Mouse (Mus musculus) limb, embryonic 11.5 days (tissue): ENCODE data around the gene Stx16. TPM values are rescaled to one million over a fixed set of nuclear protein-coding genes. Genes with fewer than 3 reads are reported as not detected.

ENCODE experiments used
- ATAC-seq: fragments of 200-750 bp; cut with Nextera tagmentation; 2 replicates; pipeline ENCODE4 v1.8.0; 2017; ENCODE audit warnings: low read depth; ENCODE audit not compliant: insufficient number of reproducible peaks, low FRiP score, low TSS enrichment
- DNase-seq: peaks from one replicate; pipeline ENCODE4 v3.0.0-alpha.2; 2015; ENCODE audit warnings: low spot score
- H3K27ac ChIP-seq: fragments of 300-500 bp; sonication (generic); replicated peaks from 2 replicates; pipeline ENCODE4 v1.5.1; 2014; ENCODE audit warnings: low read depth, mild to moderate bottlenecking, low read length
- H3K27me3 ChIP-seq: fragments of 300-500 bp; sonication (generic); 2 replicates; pipeline ENCODE4 v1.6.1; 2014; ENCODE audit warnings: mild to moderate bottlenecking, low read length, mixed read lengths; ENCODE audit not compliant: control insufficient read depth, insufficient read depth
- H3K36me3 ChIP-seq: fragments of 300-500 bp; sonication (generic); 2 replicates; pipeline ENCODE4 v1.6.1; 2014; ENCODE audit warnings: mild to moderate bottlenecking, low read length, moderate library complexity, mixed read lengths; ENCODE audit not compliant: control insufficient read depth, insufficient read depth
- H3K4me1 ChIP-seq: fragments of 300-500 bp; sonication (generic); 2 replicates; pipeline ENCODE4 v1.6.1; 2014; ENCODE audit warnings: low read length, mixed read lengths; ENCODE audit not compliant: control insufficient read depth, insufficient read depth
- H3K4me2 ChIP-seq: fragments of 300-500 bp; sonication (generic); 2 replicates; pipeline ENCODE4 v1.6.1; 2014; ENCODE audit warnings: low read depth, mild to moderate bottlenecking, moderate library complexity; ENCODE audit not compliant: severe bottlenecking
- H3K4me3 ChIP-seq: fragments of 300-500 bp; sonication (generic); 2 replicates; pipeline ENCODE4 v1.5.1; 2014; ENCODE audit warnings: low read depth, low read length
- H3K9ac ChIP-seq: fragments of 300-500 bp; sonication (generic); 2 replicates; pipeline ENCODE4 v1.6.1; 2014; ENCODE audit warnings: mild to moderate bottlenecking, low read length
- H3K9me3 ChIP-seq: fragments of 300-500 bp; sonication (generic); 2 replicates; pipeline ENCODE4 v1.6.1; 2016; ENCODE audit warnings: low read length; ENCODE audit not compliant: control insufficient read depth
- whole genome bisulfite sequencing: fragments of 180-500 bp; shearing (Covaris S2); extraction: QIAGEN DNeasy Blood & Tissue Kit; methylation state at CpG from one replicate; pipeline ENCODE4 v1.1.7; 2014; 5-methylcytosine and 5-hydroxymethylcytosine counted together
- polyA plus RNA-seq: library from polyadenylated mRNA; unstranded; fragments of >200 nt; fragmentation: Nextera tagmentation; extraction: Ambion mirVana; gene quantifications from 2 replicates; pipeline ENCODE4 v1.2.1, GENCODE M21; 2014

Stx16 gene
- polyA plus RNA-seq, 1 experiment from 2014 or later = 9.0 TPM

DNA sequence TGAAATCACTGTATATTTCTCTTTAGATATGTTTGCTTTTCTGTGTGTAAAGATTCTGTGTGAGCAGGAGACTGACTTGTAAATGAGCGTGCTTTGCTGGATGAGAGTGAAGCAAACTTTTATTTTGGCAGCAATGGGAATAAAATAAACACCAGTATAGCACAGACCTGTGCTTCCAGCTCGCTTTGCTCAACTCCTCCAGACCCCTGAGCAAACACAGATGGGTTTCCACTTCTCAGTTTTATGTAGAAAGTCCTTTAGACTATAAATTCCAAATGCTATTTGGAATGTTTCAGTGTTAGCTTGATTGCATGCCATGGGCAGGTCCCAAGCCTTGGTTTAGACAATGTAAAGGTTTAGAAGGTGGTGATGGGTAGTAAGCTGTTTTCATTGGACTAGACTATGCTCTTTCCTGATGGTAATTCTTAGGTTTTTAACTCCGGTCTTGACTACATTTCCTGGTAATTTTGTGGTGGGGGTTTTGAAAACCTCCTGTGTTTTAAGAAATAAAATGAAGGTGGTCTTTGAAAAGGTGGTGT is 6.3 kb downstream of the Stx16 start:
- WGBS = 77% methylated on average over 3 of the region's 3 CpGs
- DNase-seq (no peak), ATAC-seq (no peak)
- H3K27me3 ChIP-seq = no peaks in the 10 kb centered on the region
- H3K36me3 ChIP-seq = peaks cover 3% of the 10 kb centered on the region; the same call in 1 of the 2 replicates
- no peak overlapping the region for H3K4me2 ChIP-seq
- H3K4me1 ChIP-seq = peaks cover 6% of the 10 kb centered on the region
- no peak overlapping the region for H3K4me3 ChIP-seq
- no peak overlapping the region for H3K9ac ChIP-seq
- H3K9me3 ChIP-seq = no peaks in the 10 kb centered on the region
- no peak overlapping the region for H3K27ac ChIP-seq

DNA sequence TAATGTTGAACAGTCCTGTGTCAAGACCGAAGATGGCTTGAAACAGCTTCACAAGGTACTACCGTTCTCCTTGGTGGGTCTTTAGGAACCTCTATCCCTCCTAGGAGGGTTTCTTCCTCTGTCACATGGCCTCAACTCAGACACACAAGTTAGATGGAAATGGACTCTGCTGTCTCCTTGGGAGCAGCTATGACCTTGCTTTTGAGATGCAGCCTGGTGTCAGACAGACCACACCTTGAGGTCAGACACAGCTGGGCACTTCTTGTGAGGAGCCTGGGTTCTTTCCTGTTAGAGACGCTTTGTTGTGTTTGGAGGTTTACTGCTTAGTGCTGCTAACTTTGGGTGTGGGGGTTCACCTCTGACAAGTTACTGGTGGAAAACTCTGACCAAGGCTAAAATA is 19.0 kb downstream of the Stx16 start:
- H3K27ac ChIP-seq = no peak overlapping the region
- H3K27me3 ChIP-seq = no peaks in the 10 kb centered on the region
- H3K9ac ChIP-seq = no peak overlapping the region
- no peak for ATAC-seq
- no peak overlapping the region for H3K4me3 ChIP-seq
- no peaks in the 10 kb centered on the region for H3K9me3 ChIP-seq
- no peak for DNase-seq
- H3K4me1 ChIP-seq = no peaks in the 10 kb centered on the region
- peaks cover 6% of the 10 kb centered on the region for H3K36me3 ChIP-seq
- H3K4me2 ChIP-seq = no peak overlapping the region
- 96% methylated on average over 3 of the region's 3 CpGs for WGBS

DNA sequence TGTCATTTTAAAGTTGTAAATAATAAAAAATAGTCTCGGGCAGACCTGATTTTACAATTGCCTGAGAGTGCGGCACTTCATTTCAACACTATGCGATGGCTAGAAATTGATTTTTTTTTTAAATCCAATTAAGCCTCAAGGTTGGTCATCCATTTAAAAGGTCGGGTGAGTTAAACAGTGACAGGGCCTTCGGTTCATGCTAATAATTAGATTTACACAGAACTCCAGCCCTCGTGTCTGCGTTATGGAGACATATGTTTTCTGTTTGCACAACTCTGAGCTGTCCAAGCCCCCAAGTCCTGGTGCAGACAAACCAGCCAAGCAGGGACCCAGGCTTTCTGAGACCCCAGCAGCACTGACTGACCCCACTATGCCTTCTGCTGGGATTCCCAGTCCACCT is 26.3 kb downstream of the Stx16 start:
- 23% methylated on average over 7 of the region's 7 CpGs for WGBS
- Histone ChIP-seq H3K27me3 (no peaks in the 10 kb centered on the region), H3K9me3 (no peaks in the 10 kb centered on the region), H3K9ac (no peak overlapping the region), H3K36me3 (no peaks in the 10 kb centered on the region), H3K4me2 (no peak overlapping the region), H3K4me3 (no peak overlapping the region), H3K27ac (no peak overlapping the region), H3K4me1 (peaks cover 10% of the 10 kb centered on the region; the same call in 1 of the 2 replicates)
- ATAC-seq = no peak
- no peak for DNase-seq

DNA sequence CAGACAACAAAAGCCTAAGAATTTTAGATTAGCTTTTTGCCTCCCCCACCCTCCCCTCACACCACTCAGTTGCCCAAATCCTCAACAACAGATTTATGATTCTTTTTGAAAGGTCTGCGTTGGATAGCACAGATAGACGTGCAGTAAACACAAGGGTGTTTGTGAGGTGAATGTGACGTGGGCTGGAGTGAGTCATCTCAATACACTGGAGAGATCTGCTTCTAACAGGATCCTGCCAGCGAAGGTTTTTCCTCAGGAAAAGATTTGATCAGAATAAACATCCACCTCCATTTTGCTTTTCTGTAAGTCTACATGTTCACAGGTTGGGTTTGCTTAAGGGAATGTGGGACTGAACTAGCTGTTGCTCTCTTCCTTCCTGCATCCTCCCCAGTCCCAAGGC is 27.4 kb downstream of the Stx16 start:
- no peaks in the 10 kb centered on the region for H3K36me3 ChIP-seq
- no peak overlapping the region for H3K9ac ChIP-seq
- no peaks in the 10 kb centered on the region for H3K27me3 ChIP-seq
- H3K4me2 ChIP-seq = no peak overlapping the region
- no peak for ATAC-seq
- H3K4me3 ChIP-seq = no peak overlapping the region
- WGBS = 82% methylated on average over 4 of the region's 4 CpGs
- H3K4me1 ChIP-seq = peaks cover 10% of the 10 kb centered on the region; the same call in 1 of the 2 replicates
- DNase-seq = no peak
- H3K27ac ChIP-seq = no peak overlapping the region
- no peaks in the 10 kb centered on the region for H3K9me3 ChIP-seq

DNA sequence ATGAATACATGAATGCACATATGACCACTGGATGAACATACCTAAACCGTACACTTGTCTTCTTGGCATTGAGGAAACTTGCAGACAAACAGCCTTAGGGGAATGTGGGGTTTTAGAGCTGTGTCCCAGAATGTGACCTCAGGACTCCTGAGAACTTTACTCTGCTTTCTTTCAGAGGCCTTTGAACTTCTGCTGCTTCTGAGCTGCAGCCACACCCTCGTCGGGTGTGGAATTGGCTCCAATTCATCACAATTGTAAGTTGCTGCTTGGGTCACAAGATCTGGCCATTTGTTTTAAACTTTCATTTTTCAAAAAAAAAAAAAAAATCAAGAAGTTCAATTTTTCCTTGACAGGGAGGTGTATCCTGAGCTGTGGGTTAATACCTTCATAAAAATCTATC is 31.3 kb downstream of the Stx16 start:
- Histone ChIP-seq H3K9ac (no peak overlapping the region), H3K4me2 (no peak overlapping the region), H3K4me1 (peaks cover 9% of the 10 kb centered on the region), H3K4me3 (no peak overlapping the region), H3K27ac (no peak overlapping the region), H3K36me3 (no peaks in the 10 kb centered on the region), H3K9me3 (no peaks in the 10 kb centered on the region), H3K27me3 (no peaks in the 10 kb centered on the region)
- ATAC-seq = no peak
- DNase-seq = no peak
- WGBS = 59% methylated on average over 3 of the region's 3 CpGs

DNA sequence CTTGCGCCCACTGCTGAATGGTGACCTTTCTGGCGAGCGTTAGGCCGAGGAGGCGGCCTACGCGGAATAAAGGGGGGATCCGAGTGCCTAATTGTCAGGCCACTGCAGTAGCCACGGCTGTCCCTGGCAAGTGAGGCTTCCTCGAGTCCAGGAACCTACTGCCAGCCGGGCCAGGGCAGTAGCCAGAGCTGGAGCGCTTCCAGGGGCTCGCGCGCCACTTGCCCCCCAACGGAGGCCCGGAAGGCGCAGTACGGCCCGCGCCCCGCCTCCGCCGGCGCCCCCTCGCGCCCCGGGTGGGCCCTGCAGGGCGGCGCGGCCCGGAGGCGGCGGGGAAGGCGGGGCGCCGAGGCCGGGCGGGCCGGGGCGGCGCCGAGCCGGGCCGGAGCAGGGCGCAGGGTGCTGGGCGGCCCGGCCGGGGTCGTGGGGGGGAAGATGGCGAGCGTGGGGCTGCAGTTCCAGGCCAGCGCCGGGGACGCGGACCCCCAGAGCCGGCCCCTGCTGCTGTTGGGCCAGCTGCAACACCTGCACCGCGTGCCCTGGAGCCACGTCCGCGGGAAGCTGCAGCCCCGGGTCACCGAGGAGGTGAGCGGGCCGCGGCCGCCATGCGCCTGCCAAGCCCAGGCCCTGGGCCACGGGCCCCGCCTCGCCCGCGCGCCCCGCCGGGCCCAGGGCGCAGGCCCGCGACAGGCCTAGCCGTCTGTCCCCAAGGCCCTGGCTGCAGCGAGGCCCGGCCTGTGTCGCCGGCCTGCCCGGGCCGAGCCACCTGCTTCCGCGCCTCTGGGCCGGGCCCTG is 34.1 kb downstream of the Stx16 start, which contains the start of gene Npepl1:
Gene Npepl1, plus strand, starts transcription at position 359 of the 792 bp plus-strand sequence.
- H3K27ac ChIP-seq = peak within 1 kb of the TSS; percentile 65
- peak within 1 kb of the TSS; percentile 39 for H3K4me3 ChIP-seq
- peaks cover 6% of the 10 kb centered on the region for H3K4me1 ChIP-seq
- H3K36me3 ChIP-seq = 0 out of 2 replicates have a peak, but pooled peaks cover 2% of the 10 kb centered on the region
- ATAC-seq = peak; percentile 83
- DNase-seq = peak; percentile 72
- no peaks in the 10 kb centered on the region for H3K9me3 ChIP-seq
- 3% methylated on average over 67 of the region's 90 CpGs for WGBS
- peak within 1 kb of the TSS; percentile 91 for H3K9ac ChIP-seq
- H3K27me3 ChIP-seq = no peaks in the 10 kb centered on the region
- H3K4me2 ChIP-seq = peak within 1 kb of the TSS; percentile 77

DNA sequence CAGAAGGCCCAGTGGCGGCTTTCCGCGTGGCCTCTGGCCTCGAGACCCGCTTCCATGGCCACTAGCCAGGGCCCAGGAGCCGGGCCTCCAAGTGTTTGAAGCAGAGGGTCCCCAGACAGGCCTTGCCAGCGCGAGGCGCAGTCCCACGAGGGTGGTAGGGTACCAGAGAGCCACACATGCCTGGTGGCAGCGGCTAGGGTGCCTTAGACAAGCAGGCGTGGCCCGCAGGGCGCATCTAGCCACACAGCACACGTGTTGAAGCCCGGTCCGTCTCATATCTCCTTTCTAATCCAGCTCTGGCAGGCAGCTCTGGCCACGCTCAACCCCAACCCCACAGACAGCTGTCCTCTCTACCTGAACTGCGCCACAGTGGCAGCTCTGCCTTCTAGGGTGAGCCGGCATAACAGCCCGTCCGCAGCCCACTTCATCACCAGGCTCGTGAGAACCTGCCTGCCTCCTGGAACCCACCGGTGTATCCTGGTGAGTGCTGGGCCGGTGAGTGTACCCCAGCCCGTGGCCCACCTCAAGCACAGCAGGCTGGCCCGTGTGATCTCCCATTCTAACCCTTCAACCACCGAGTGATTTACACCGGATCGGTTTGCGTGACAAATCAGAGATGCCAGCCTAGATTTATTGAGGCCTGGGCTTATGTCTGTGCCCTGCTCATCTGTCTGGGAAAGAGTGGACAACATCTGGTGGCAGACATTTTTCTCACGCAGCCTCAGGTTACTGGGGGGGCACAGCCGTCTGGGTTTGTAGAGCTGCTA is 34.9 kb downstream of the Stx16 start:
- 49% methylated on average over 33 of the region's 33 CpGs for WGBS
- Histone ChIP-seq H3K4me3 (peak overlapping the region; percentile 39), H3K9ac (peak overlapping the region; percentile 91)

DNA sequence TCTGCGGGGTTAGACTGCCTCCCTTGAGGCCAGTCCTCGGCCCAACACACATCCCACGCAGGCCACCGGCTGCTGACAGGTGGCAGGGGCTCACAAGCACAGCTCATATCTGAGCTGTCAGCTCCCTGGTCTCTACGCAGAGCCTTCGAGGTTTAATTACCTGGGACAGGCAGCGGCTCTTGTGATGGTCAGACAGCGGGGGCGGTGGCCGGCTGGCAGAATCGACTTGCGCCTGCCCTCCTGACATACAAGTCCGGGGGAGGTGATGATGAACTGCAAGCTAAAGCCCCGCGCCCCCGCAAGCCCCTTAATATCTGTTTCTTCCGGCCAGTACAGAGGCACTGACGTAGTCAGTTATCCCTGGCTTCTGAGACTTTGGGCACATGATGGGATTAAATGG is 36.8 kb downstream of the Stx16 start:
- no peaks in the 10 kb centered on the region for H3K9me3 ChIP-seq
- 0 out of 2 replicates have a peak, but pooled peaks cover 2% of the 10 kb centered on the region for H3K36me3 ChIP-seq
- H3K27ac ChIP-seq = no peak overlapping the region
- ATAC-seq (no peak), DNase-seq (no peak)
- H3K4me3 ChIP-seq = no peak overlapping the region
- WGBS = 72% methylated on average over 18 of the region's 18 CpGs
- H3K9ac ChIP-seq = no peak overlapping the region
- H3K4me1 ChIP-seq = peaks cover 6% of the 10 kb centered on the region
- H3K27me3 ChIP-seq = no peaks in the 10 kb centered on the region
- H3K4me2 ChIP-seq = no peak overlapping the region

More for the DNA sequence above, 34.9 kb downstream of the Stx16 start:
- DNase-seq = peak; percentile 61
- Histone ChIP-seq H3K36me3 (0 out of 2 replicates have a peak, but pooled peaks cover 2% of the 10 kb centered on the region), H3K4me2 (peak overlapping the region; percentile 77), H3K9me3 (no peaks in the 10 kb centered on the region), H3K27me3 (no peaks in the 10 kb centered on the region), H3K4me1 (peaks cover 6% of the 10 kb centered on the region), H3K27ac (peak overlapping the region; percentile 65)
- ATAC-seq = peak; percentile 33; the same call in 1 of the 2 replicates
